Mouse (Mus musculus): ENCODE results near the gene Plekha6. TPM values are rescaled to one million over a fixed set of nuclear protein-coding genes. Genes with fewer than 3 reads are reported as not detected.
A peak's percentile ranks its signal among the peaks of the same experiment; 100 is the strongest.

Plekha6 gene
- polyA plus RNA-seq, 1 experiment from 2014 or later, result 17.4 TPM

DNA sequence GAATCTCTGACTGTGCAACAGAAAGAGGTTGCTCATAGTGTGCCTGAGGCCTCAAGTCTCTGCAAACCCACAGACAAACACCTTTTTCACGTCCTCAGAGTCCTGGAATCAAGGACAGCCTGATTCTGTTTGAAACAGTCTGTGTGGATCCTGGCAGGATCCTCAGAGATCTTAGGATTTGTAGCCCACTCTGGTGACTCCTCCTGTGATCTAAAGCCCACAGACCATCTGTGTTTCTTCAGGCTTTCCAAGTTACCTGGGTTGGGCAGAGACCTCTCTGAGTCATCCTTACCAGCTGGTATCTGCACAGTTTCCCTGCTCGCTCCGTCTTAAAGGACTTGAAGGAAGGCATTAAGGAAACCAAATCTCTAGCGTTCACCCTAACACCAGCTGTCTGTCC lies 123.0 kb downstream of the Plekha6 start:
- Histone ChIP-seq H3K36me3 (peaks cover 73% of the 10 kb centered on the region), H3K4me3 (no peak overlapping the region), H3K27ac (no peak overlapping the region; the same call in 1 of the 2 replicates), H3K27me3 (ENCODE audit: insufficient read depth, poor library complexity, severe bottlenecking) (no peaks in the 10 kb centered on the region), H3K9me3 (no peaks in the 10 kb centered on the region), H3K4me1 (replicated peaks) (peaks cover 6% of the 10 kb centered on the region)
- 89% methylated on average over 4 of the region's 4 CpGs for WGBS
- no peak for DNase-seq (ENCODE audit: low spot score)

DNA sequence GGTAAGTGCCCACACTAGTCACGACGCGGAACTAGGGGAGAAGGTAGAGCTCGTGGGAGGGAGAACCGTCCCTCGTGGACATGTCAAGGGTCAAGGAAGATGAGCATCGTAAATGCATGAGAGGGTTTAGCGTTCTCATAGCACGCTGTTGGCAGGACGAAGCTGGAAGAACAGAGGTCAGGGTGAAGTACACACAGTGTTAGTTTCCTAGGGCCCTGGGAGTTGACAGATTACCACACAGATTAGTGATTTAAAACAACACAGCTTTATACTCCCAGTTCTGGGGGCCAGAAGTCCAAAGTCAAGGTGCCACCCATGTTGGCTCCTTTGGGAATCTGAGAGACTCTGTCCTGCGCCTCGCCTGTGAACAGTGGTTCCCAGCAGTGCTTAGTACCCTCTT lies 123.9 kb downstream of the Plekha6 start:
- Histone ChIP-seq H3K4me1 (replicated peaks) (no peaks in the 10 kb centered on the region), H3K4me3 (no peak overlapping the region), H3K36me3 (peaks cover 73% of the 10 kb centered on the region), H3K27ac (no peak overlapping the region), H3K27me3 (ENCODE audit: insufficient read depth, poor library complexity, severe bottlenecking) (no peaks in the 10 kb centered on the region), H3K9me3 (no peaks in the 10 kb centered on the region)
- WGBS, result 93% methylated on average over 12 of the region's 12 CpGs
- DNase-seq (ENCODE audit: low spot score), result no peak

DNA sequence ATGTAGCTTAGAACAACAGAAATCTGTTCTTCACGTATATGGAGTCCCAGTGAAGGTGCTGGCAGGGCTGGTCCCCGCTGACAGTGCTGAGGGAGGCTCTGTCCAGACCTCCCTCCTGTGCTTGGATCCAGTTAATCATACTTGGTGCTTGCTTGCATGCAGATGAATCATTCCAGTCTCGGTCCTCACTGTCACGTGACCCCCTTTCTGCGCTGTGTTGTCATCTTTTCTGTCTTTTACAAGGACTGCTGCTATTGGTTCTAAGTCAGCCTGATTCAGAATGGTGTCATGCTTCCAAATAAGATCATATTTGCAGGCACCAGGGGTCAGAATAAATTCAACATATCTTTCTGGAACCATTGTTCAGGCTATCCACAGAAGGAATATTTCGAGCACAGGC lies 127.9 kb downstream of the Plekha6 start:
- Histone ChIP-seq H3K27ac (no peak overlapping the region), H3K4me1 (replicated peaks) (peaks cover 21% of the 10 kb centered on the region), H3K9me3 (no peaks in the 10 kb centered on the region), H3K36me3 (peaks cover 71% of the 10 kb centered on the region), H3K27me3 (ENCODE audit: insufficient read depth, poor library complexity, severe bottlenecking) (0 out of 2 replicates have a peak, but pooled peaks cover 8% of the 10 kb centered on the region), H3K4me3 (no peak overlapping the region)
- DNase-seq (ENCODE audit: low spot score), result no peak
- 90% methylated on average over 6 of the region's 6 CpGs for WGBS

DNA sequence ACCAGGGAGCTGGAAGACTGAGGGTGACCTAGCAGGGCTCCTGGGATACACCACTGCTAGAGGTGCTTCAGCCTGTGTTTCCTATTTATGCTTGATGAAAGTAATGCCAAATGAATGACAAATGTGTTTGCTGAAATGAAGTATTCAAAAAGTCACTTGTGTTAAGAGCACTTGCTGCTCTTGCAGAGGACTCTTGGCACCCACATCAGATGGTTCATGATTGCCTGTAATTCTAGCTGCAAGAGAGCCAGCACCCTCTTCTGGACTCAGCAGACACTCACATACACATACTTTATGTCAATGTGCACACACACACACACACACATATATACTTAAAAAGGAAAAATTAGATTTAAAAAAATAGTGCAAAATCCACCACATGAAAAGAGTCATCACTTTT lies 128.6 kb downstream of the Plekha6 start:
- Histone ChIP-seq H3K27ac (no peak overlapping the region), H3K27me3 (ENCODE audit: insufficient read depth, poor library complexity, severe bottlenecking) (peaks cover 15% of the 10 kb centered on the region; the same call in 1 of the 2 replicates), H3K36me3 (peaks cover 63% of the 10 kb centered on the region), H3K9me3 (no peaks in the 10 kb centered on the region), H3K4me1 (replicated peaks) (peaks cover 21% of the 10 kb centered on the region), H3K4me3 (no peak overlapping the region)
- DNase-seq (ENCODE audit: low spot score), result no peak

DNA sequence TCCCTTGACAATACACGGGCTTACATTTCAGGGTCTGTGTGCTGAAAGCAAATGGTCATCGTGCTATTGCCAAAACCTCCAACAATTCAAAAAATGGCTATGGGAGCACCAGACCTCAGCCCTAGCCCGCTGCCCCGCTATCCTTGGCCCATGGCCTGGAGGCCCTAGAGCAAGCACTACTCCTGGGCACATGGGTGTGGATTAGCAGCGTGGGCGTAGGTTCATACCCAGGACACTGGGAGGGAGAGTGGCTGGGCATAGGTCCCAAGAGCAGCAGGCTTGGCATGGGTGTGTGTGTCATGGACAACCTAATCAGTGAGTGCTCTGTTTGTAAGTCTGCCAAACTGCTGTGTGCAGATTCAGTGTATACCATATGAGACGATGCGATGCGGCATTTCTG lies 132.4 kb downstream of the Plekha6 start:
- no peak for DNase-seq (ENCODE audit: low spot score)
- peaks cover 31% of the 10 kb centered on the region for H3K4me1 ChIP-seq (replicated peaks)
- no peak overlapping the region for H3K27ac ChIP-seq
- peaks cover 44% of the 10 kb centered on the region for H3K27me3 ChIP-seq (ENCODE audit: insufficient read depth, poor library complexity, severe bottlenecking)
- peaks cover 61% of the 10 kb centered on the region for H3K36me3 ChIP-seq
- no peak overlapping the region for H3K4me3 ChIP-seq
- WGBS, result 93% methylated on average over 9 of the region's 9 CpGs
- H3K9me3 ChIP-seq, result no peaks in the 10 kb centered on the region

DNA sequence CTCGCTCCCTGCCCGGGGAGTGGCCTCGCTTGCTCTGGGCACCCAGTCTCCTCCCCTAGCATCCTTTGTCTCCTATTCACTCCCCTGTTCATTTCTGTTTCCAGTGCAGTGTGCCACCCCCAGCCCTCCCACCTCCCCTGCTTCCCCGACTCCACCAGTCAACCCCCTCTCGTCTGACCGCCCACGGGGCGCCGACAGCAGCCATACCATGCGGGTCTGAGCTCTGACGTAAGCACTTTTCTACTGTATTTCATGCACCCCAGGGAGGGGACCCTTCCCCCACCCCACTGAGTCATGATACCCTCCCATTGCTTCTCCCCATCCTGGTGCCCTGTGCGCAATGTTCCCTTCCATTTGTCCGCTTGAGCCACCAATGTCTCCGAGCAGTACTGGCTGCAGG lies 134.8 kb downstream of the Plekha6 start:
- Histone ChIP-seq H3K36me3 (peaks cover 39% of the 10 kb centered on the region), H3K27me3 (ENCODE audit: insufficient read depth, poor library complexity, severe bottlenecking) (peaks cover 44% of the 10 kb centered on the region), H3K4me1 (replicated peaks) (peaks cover 31% of the 10 kb centered on the region), H3K9me3 (no peaks in the 10 kb centered on the region), H3K4me3 (no peak overlapping the region), H3K27ac (peak overlapping the region; percentile 42; the same call in 1 of the 2 replicates)
- no peak for DNase-seq (ENCODE audit: low spot score)
- WGBS, result 38% methylated on average over 14 of the region's 14 CpGs

DNA sequence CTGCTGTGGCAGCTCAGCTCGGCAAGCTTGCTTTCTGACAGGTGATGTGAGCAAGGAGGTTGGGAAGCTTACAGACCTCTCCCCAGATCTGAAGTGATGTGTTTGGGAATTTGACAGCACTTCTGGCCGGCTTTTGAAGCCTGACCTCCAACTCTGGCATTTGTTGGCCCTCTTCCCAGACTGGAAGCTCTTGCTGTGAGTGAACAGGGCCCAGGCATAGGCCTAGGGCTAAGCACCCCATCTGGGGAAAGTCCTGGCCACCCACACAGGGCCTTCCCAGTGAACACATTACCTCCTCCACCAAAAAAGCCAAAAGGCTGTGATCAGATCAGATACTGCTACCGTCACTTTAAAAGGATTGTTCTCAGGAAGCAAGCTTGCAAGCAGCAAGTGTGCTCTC lies 138.5 kb downstream of the Plekha6 start:
- Histone ChIP-seq H3K27ac (no peak overlapping the region), H3K4me3 (no peak overlapping the region), H3K27me3 (ENCODE audit: insufficient read depth, poor library complexity, severe bottlenecking) (peaks cover 30% of the 10 kb centered on the region), H3K9me3 (no peaks in the 10 kb centered on the region), H3K4me1 (replicated peaks) (peaks cover 13% of the 10 kb centered on the region), H3K36me3 (peaks cover 22% of the 10 kb centered on the region)
- WGBS, result 63% methylated on average over 3 of the region's 3 CpGs
- DNase-seq (ENCODE audit: low spot score), result no peak

DNA sequence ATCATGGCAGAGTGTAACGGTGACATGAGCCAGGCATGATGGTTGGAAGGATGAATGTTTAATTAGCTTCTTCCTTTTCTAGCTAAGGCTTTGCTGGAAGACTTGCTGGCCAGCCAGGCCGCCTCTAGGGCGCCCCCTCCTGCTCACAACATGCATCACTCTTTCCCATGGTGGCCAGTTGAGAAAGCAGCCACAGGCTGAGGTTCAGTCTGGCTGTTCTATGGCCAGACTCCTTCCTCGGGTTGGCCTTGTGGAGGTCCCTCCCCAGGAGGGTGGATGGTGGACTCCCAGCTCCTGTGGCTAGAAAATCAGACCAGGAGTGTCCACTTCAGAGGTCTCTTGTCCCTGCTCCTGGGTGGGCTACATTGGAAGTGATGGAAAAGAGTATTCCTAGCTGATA lies 142.8 kb downstream of the Plekha6 start:
- Histone ChIP-seq H3K4me1 (replicated peaks) (peaks cover 6% of the 10 kb centered on the region), H3K27ac (0 out of 2 replicates have a peak overlapping the region, but pooled peaks have one; percentile 42), H3K9me3 (no peaks in the 10 kb centered on the region), H3K4me3 (no peak overlapping the region), H3K27me3 (ENCODE audit: insufficient read depth, poor library complexity, severe bottlenecking) (peaks cover 4% of the 10 kb centered on the region; the same call in 1 of the 2 replicates), H3K36me3 (no peaks in the 10 kb centered on the region; the same call in 1 of the 2 replicates)
- WGBS, result 10% methylated on average over 4 of the region's 4 CpGs
- DNase-seq (ENCODE audit: low spot score), result peak; percentile 85

DNA sequence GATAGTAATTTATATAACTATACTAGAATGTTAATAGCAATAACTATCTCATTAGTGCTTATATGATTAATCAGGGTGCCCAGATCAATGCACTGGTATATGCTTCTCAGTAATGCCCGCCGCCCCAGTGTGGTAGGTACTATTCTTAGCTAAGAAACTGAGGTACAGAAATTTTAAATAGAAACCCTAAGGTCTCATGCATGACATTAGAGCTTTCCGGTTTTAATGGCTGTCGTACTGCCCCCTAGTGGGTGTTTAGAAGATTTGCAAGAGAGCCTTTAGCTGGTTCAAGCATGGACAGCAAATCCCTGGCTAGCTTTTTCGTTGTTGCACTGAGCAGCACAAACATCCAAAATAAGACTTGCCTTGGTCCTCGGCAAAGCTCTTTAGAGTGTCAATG lies 143.3 kb downstream of the Plekha6 start:
- WGBS, result 17% methylated on average over 6 of the region's 6 CpGs
- Histone ChIP-seq H3K9me3 (no peaks in the 10 kb centered on the region), H3K27ac (no peak overlapping the region), H3K4me1 (replicated peaks) (peaks cover 11% of the 10 kb centered on the region), H3K27me3 (ENCODE audit: insufficient read depth, poor library complexity, severe bottlenecking) (peaks cover 4% of the 10 kb centered on the region; the same call in 1 of the 2 replicates), H3K36me3 (no peaks in the 10 kb centered on the region; the same call in 1 of the 2 replicates), H3K4me3 (no peak overlapping the region)
- DNase-seq (ENCODE audit: low spot score), result peak; percentile 56

DNA sequence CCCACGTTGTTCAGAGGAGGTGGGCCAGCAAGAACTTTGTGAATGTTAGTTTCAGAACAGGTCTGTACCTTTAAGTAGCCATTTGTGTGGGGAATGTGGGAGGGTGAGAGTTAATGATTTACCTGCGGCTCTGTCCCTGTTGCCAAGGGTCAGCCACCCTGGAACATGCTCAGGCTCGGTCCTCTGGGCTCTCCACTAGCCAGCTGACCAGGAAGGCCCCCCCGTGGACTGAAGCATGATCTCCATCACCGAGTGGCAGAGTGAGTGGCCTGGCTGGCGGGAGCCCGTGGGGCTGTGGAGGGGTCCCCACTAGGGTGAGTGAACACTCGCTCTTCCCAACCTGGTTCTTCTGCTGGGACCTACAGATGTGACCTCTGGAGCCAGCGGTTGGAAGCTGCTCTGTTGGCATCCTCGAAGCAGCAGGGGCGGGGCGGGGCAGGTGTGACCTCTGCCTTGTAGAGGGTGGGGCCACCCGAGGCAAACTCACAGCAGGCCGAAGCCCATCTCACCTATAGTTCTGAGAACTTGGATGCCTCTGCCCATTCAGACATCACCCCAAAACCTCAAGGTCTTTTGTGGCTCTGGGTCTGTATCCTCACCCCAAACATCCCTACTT lies 145.8 kb downstream of the Plekha6 start, which contains the start of gene Golt1a:
Gene Golt1a (plus strand): TSS at position 149 of the 616 bp plus-strand sequence.
- peaks cover 16% of the 10 kb centered on the region for H3K4me1 ChIP-seq (replicated peaks)

DNA sequence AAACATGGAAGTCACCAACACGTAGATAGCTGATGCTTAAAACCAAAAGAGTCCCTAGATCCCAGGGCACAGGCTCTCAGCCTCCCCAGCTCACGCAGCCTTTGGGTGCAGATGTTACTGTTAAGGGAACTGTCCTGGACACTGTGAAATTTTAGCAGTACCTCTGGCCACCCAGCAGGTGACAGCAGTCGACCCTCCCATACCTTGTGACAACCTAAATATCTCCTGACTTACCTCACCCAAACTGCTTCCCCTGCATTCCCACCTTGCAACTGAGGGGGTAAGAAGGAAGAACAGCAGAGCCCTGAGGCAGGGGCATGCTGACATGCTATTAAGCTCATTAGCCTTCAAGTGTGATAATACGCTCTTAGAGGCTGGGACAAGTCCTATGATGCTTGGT lies 147.2 kb downstream of the Plekha6 start:
- Histone ChIP-seq H3K27ac (no peak overlapping the region), H3K27me3 (ENCODE audit: insufficient read depth, poor library complexity, severe bottlenecking) (peaks cover 4% of the 10 kb centered on the region; the same call in 1 of the 2 replicates), H3K4me3 (no peak overlapping the region), H3K9me3 (no peaks in the 10 kb centered on the region), H3K36me3 (no peaks in the 10 kb centered on the region), H3K4me1 (replicated peaks) (peaks cover 16% of the 10 kb centered on the region)
- DNase-seq (ENCODE audit: low spot score), result no peak
- WGBS, result 63% methylated on average over 4 of the region's 4 CpGs

More for the DNA sequence above, 145.8 kb downstream of the Plekha6 start, which contains the start of gene Golt1a:
- Histone ChIP-seq H3K27me3 (ENCODE audit: insufficient read depth, poor library complexity, severe bottlenecking) (peaks cover 4% of the 10 kb centered on the region; the same call in 1 of the 2 replicates), H3K27ac (no peak within 1 kb of the TSS), H3K9me3 (no peaks in the 10 kb centered on the region), H3K4me3 (no peak within 1 kb of the TSS), H3K36me3 (no peaks in the 10 kb centered on the region)
- DNase-seq (ENCODE audit: low spot score), result no peak
- 62% methylated on average over 14 of the region's 14 CpGs for WGBS

DNA sequence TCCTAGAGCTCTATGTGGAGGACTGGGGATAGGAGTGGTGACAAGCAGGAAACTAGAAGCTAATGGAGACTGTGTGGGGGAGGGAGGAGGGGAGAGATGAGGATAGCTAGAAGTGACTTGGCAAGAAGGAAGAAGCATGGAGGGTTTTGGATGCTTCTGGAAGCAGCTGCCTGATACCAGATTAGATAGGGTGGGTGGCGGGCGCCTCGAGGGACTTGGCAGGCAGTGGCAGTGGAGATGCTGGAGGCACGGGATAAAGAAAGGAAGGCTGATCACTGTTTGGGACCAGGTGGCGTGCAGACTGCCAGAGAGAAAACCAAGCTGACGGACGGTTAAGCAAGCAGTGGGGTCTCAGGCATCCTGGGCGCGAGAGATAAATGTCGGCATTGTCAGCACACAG lies 147.9 kb downstream of the Plekha6 start:
- WGBS, result 27% methylated on average over 10 of the region's 10 CpGs
- Histone ChIP-seq H3K27ac (peak overlapping the region; percentile 29; the same call in 1 of the 2 replicates), H3K4me1 (replicated peaks) (peaks cover 14% of the 10 kb centered on the region), H3K36me3 (no peaks in the 10 kb centered on the region), H3K4me3 (no peak overlapping the region), H3K9me3 (no peaks in the 10 kb centered on the region), H3K27me3 (ENCODE audit: insufficient read depth, poor library complexity, severe bottlenecking) (peaks cover 4% of the 10 kb centered on the region; the same call in 1 of the 2 replicates)
- DNase-seq (ENCODE audit: low spot score), result no peak

DNA sequence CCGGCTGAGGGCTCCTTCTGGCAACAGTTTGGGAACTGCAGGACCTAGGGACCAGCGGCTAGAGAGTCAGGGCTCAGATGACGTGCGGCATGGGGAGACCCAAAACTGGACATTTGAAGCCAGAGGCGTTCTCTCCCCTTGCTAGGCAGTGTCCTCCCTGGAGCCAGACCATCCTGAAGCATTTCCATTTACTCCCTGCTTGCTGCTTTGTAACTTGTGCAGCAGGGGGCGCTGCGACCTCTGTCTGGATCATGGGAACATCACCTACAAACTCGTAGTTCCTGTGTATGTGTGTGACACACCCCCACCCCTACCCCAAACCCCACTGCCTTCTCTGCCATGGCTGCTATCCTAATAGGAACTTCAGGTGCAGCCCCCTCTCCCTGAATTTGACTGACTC lies 150.4 kb downstream of the Plekha6 start:
- 0 out of 2 replicates have a peak, but pooled peaks cover 3% of the 10 kb centered on the region for H3K9me3 ChIP-seq
- peaks cover 13% of the 10 kb centered on the region for H3K4me1 ChIP-seq (replicated peaks)
- peaks cover 4% of the 10 kb centered on the region; the same call in 1 of the 2 replicates for H3K27me3 ChIP-seq (ENCODE audit: insufficient read depth, poor library complexity, severe bottlenecking)
- WGBS, result 25% methylated on average over 8 of the region's 8 CpGs
- H3K27ac ChIP-seq, result no peak overlapping the region
- H3K36me3 ChIP-seq, result no peaks in the 10 kb centered on the region
- no peak overlapping the region for H3K4me3 ChIP-seq
- DNase-seq (ENCODE audit: low spot score), result peak; percentile 70

All from hindbrain, embryonic 10.5 days (tissue).